Mouse (Mus musculus) heart, postnatal 0 days (tissue): Measurements from ENCODE around the gene Nxpe2. TPM values are rescaled to one million over a fixed set of nuclear protein-coding genes. Genes with fewer than 3 reads are reported as not detected.
A peak's percentile ranks its signal among the peaks of the same experiment; 100 is the strongest.

ENCODE experiments used
- ATAC-seq: fragments of 200-750 bp; cut with Nextera tagmentation; 2 replicates; pipeline ENCODE4 v1.8.0; 2017; ENCODE audit warnings: low read depth, moderate number of reproducible peaks, moderate library complexity; ENCODE audit not compliant: insufficient read depth
- DNase-seq: peaks from one replicate; pipeline ENCODE4 v3.0.0-alpha.2; 2016; ENCODE audit warnings: low spot score
- H3K27ac ChIP-seq: fragments of 300-500 bp; sonication (generic); 2 replicates; pipeline ENCODE4 v1.5.1; 2014; ENCODE audit warnings: low read depth, mild to moderate bottlenecking
- H3K27me3 ChIP-seq: fragments of 300-500 bp; sonication (generic); 2 replicates; pipeline ENCODE4 v1.6.1; 2014; ENCODE audit warnings: low read length, mixed read lengths; ENCODE audit not compliant: control insufficient read depth, insufficient read depth
- H3K36me3 ChIP-seq: fragments of 300-500 bp; sonication (generic); replicated peaks from 2 replicates; pipeline ENCODE4 v1.6.1; 2014; ENCODE audit warnings: low read length, mixed read lengths; ENCODE audit not compliant: control insufficient read depth, insufficient read depth
- H3K4me1 ChIP-seq: fragments of 300-500 bp; sonication (generic); 2 replicates; pipeline ENCODE4 v1.6.1; 2014; ENCODE audit warnings: antibody characterized with exemption; ENCODE audit not compliant: control insufficient read depth, insufficient read depth
- H3K4me2 ChIP-seq: fragments of 300-500 bp; sonication (generic); 2 replicates; pipeline ENCODE4 v1.6.1; 2014; ENCODE audit warnings: low read depth, mild to moderate bottlenecking, low read length, moderate library complexity
- H3K4me3 ChIP-seq: fragments of 300-500 bp; sonication (generic); 2 replicates; pipeline ENCODE4 v1.5.1; 2014; ENCODE audit warnings: low read depth, low read length
- H3K9ac ChIP-seq: fragments of 300-500 bp; sonication (generic); replicated peaks from 2 replicates; pipeline ENCODE4 v1.6.1; 2014; ENCODE audit warnings: low read depth, low read length, mixed read lengths
- H3K9me3 ChIP-seq: fragments of 300-500 bp; sonication (generic); replicated peaks from 2 replicates; pipeline ENCODE4 v1.6.1; 2016; ENCODE audit warnings: low read length; ENCODE audit not compliant: control insufficient read depth
- CTCF ChIP-seq: IDR thresholded peaks from 2 replicates; pipeline ENCODE4 v1.5.1; 2016; ENCODE audit warnings: antibody characterized with exemption, control low read depth, low read depth
- EP300 ChIP-seq: IDR thresholded peaks from 2 replicates; pipeline ENCODE4 v1.6.1; 2016; ENCODE audit warnings: antibody characterized with exemption, low read depth
- WGBS: fragments of 180-500 bp; shearing (Covaris S2); extraction: QIAGEN DNeasy Blood & Tissue Kit; methylation state at CpG from one replicate; pipeline ENCODE4 v1.1.7; 2014; 5-methylcytosine and 5-hydroxymethylcytosine counted together
- polyA plus RNA-seq: library from polyadenylated mRNA; unstranded; fragments of >200 nt; fragmentation: Nextera tagmentation; extraction: Ambion mirVana; gene quantifications from 2 replicates; pipeline ENCODE4 v1.2.1, GENCODE M21; 2015
- total RNA-seq: library from RNA; depleted of rRNA; stranded (reverse); fragments of >200 nt; gene quantifications from 2 replicates; pipeline ENCODE4 v1.2.3, GENCODE M21; 2014; ENCODE audit warnings: low replicate concordance

The Nxpe2 gene
- total and polyA plus RNA-seq, 2 experiments from 2014 or later = 0.19 to 1.2 TPM

DNA sequence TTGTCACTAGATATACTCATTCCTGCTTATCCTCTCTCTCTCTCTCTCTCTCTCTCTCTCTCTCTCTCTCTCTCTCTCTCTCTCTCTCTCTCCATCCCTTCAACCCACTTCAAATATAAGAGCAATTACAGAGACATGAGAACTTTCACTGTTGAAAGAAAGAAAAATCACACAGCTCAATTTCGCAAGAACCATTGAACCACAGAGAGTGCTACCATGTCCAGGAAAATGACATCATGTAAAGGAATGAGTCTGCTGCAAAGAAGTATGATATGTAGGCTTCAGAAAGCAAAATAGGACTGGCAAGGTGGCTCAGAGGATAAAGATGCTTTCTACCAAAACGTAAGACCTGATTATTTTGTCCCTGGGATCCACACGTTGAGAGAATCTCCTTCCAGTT lies 7.4 kb downstream of the Nxpe2 start:
- Histone ChIP-seq H3K27me3 (no peaks in the 10 kb centered on the region), H3K27ac (no peak overlapping the region), H3K36me3 (no peaks in the 10 kb centered on the region), H3K9ac (no peak overlapping the region), H3K4me1 (peaks cover 6% of the 10 kb centered on the region; the same call in 1 of the 2 replicates), H3K4me2 (no peak overlapping the region), H3K9me3 (no peaks in the 10 kb centered on the region), H3K4me3 (no peak overlapping the region)
- whole genome bisulfite sequencing = 73% methylated on average over 3 of the region's 3 CpGs
- DNase-seq (no peak), ATAC-seq (no peak)
- TF ChIP-seq CTCF = no peak
- no peak for TF ChIP-seq EP300

DNA sequence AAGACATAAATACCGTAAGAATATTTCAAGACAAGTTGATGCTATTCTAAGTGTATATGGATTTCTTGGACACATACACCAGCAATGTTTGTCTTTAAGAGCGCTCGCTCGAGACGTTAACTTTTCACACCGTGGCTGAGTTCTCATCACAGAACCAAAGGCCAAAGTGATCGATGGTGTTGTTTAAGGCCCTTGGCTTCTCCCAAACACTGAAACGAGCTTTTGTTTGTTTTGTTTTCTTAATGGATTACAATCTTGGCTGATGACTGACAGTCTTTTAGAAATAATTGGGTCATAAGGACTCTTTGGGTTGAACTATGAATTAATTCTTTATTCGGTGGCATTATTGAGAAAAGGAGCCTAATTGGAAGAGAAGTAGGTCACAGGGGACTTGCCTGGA lies 7.8 kb downstream of the Nxpe2 start:
- DNase-seq (no peak), ATAC-seq (no peak)
- Histone ChIP-seq H3K4me3 (no peak overlapping the region), H3K4me1 (peaks cover 7% of the 10 kb centered on the region; the same call in 1 of the 2 replicates), H3K36me3 (no peaks in the 10 kb centered on the region), H3K4me2 (no peak overlapping the region), H3K27ac (no peak overlapping the region), H3K9ac (no peak overlapping the region), H3K9me3 (no peaks in the 10 kb centered on the region), H3K27me3 (no peaks in the 10 kb centered on the region)
- no peak for TF ChIP-seq EP300
- no peak for TF ChIP-seq CTCF
- WGBS = 81% methylated on average over 9 of the region's 9 CpGs

DNA sequence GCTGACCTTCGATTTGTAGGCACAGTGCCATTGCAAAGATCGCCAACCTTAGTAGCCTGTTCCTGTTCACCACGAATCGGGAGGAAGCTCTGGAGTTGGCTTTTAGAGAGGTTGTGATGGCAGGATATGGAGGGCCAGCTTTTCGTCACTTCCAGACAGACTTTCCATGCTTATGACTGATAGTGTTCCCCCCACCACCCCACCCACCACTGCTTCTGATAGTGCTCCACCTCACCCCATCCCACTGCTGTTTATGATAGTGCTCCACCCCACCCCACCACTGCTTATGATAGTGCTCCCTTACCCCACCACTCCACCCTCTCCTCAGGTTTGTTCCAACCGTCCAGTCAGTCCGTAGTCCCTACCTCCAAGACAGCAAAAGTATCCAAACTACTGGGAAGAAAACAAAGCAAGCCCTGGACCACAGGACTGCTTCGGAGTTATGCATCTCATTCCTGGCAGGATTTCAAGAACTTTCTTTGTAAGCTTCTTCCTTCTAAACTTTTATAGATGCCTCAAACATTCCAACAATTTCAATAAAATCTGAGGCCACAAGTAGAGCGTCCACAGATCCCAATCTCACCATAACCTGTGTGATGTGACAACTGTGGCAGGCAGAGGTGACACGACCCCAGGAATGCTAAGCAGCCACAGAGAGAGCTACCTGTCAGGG lies 12.4 kb downstream of the Nxpe2 start:
- Histone ChIP-seq H3K27ac (peak overlapping the region; percentile 13; the same call in 1 of the 2 replicates), H3K9ac (no peak overlapping the region), H3K36me3 (no peaks in the 10 kb centered on the region), H3K4me2 (no peak overlapping the region), H3K9me3 (no peaks in the 10 kb centered on the region), H3K4me3 (no peak overlapping the region), H3K27me3 (no peaks in the 10 kb centered on the region), H3K4me1 (peaks cover 7% of the 10 kb centered on the region; the same call in 1 of the 2 replicates)
- DNase-seq (no peak), ATAC-seq (no peak)
- WGBS = 44% methylated on average over 10 of the region's 10 CpGs
- TF ChIP-seq EP300 (no peak), CTCF (no peak)

DNA sequence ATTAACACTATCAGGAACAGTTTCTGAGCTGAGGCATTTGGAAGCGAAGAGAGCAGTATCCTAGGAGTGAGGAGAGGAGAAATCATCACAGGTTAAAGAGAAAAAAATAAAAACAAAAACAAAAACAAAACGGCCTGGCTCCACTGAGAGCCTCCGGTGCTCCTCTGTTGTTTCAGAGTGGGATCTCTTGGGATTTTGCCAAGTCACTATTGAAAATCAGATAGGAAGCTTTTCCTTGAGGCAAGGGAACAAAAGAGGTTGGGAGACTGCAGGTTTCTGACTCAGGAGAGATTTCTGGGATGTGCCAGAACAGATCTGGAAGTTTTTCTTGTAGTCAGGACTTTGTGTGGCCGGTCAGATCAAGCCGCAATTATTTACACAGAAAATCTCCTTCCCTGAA lies 13.7 kb downstream of the Nxpe2 start:
- Histone ChIP-seq H3K9ac (no peak overlapping the region), H3K27ac (peak overlapping the region; percentile 46), H3K9me3 (no peaks in the 10 kb centered on the region), H3K27me3 (no peaks in the 10 kb centered on the region), H3K4me3 (no peak overlapping the region), H3K4me2 (0 out of 2 replicates have a peak overlapping the region, but pooled peaks have one; percentile 4), H3K36me3 (no peaks in the 10 kb centered on the region), H3K4me1 (peaks cover 7% of the 10 kb centered on the region; the same call in 1 of the 2 replicates)
- TF ChIP-seq CTCF = no peak
- TF ChIP-seq EP300 = no peak
- 48% methylated on average over 5 of the region's 5 CpGs for WGBS
- ATAC-seq (no peak), DNase-seq (no peak)

DNA sequence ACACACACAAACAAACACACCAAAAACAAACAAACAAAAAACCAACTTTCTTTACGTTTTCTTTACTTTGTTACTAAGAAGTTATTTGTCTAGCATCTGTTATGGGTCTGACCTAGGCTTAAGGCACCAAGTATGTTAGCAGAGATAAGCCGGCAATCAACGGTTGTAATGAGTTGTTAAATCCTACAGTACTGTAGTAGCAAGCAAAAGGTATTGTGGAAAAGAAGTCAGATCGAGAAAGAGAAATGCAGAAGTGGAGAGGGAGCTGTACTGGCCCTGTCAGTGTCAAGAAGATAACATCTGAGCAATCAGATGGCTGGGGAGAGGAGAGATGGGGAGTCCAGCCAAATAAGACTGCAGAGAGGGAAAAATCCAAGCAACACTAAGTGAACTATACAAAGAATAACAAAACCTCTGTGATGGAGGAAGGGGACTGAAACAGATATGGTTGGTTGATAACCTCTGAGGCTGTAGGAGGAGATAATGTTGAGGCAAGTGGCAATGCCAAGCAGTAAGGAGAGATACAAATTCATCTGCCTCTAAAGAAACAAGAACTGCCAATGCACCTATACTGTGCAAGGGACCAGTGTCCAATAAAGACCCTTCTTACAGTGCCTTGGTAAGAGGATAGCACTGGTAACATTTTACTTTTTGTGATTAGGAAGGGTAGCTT lies 14.3 kb downstream of the Nxpe2 start:
- H3K9me3 ChIP-seq = no peaks in the 10 kb centered on the region
- no peak overlapping the region for H3K4me3 ChIP-seq
- H3K9ac ChIP-seq = no peak overlapping the region
- DNase-seq = no peak
- TF ChIP-seq EP300 = no peak
- TF ChIP-seq CTCF = no peak
- 42% methylated on average over 4 of the region's 4 CpGs for WGBS
- peaks cover 7% of the 10 kb centered on the region; the same call in 1 of the 2 replicates for H3K4me1 ChIP-seq
- H3K36me3 ChIP-seq = no peaks in the 10 kb centered on the region
- ATAC-seq = no peak
- H3K27ac ChIP-seq = peak overlapping the region; percentile 46; the same call in 1 of the 2 replicates
- H3K27me3 ChIP-seq = no peaks in the 10 kb centered on the region
- no peak overlapping the region for H3K4me2 ChIP-seq
